Mouse (Mus musculus): ENCODE measurements around the gene Erv3.

Erv3 gene

DNA sequence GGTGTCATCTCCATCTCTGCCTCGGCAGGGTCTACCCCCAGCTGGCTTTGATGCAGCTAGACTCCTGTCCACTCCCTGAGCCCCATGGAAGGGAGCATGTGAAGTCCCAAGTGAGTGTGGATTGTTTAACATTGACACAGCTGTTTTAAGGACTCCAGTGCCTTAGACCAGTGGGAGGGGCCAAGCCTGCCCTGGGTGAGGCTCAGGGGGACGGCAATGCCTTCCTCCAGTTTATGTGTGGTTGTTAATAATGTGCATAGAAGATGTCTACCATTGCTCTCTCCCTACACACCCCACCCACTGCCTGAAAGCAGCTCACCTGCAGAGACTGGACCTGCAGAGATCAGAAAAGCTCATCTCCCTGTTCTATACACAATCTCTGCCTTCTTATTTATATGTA, 35.6 kb downstream of the Erv3 start:
- no peak for DNase-seq (ENCODE audit: low read depth, low spot score)

DNA sequence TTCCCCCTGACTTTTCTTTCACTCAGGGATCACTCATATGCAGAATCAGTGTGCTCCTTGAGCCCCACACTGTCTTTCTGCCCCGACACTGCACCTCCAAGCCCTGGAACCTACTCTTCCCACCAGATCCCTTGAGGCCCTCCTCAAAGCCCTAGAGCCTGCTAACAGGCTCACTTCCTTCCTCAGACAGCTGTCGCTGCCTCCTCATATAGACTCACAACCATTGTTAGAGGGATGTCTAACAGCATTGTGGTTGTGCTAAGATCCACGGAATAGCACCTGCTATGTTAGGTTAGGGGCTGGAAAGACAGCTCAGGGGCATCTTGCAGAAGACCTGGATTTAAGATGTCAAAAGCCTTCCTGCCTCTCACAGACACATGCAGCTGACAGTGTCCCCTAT, 37.1 kb downstream of the Erv3 start:
- no peak for DNase-seq (ENCODE audit: low read depth, low spot score)

DNA sequence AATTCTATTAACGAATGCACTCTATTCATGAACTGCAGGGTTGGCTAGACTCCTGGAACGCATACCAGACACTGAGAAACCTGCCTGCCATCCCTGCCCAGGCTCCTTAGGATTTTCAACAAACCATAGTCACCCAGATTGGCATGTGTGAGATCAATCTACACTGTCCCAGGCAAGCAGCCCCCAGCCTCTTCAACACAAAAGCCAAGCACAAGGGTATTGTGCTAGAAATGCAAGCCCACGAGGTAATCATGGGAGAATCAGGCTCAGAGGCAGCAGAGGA, 37.9 kb downstream of the Erv3 start:
- no peak for DNase-seq (ENCODE audit: low read depth, low spot score)

DNA sequence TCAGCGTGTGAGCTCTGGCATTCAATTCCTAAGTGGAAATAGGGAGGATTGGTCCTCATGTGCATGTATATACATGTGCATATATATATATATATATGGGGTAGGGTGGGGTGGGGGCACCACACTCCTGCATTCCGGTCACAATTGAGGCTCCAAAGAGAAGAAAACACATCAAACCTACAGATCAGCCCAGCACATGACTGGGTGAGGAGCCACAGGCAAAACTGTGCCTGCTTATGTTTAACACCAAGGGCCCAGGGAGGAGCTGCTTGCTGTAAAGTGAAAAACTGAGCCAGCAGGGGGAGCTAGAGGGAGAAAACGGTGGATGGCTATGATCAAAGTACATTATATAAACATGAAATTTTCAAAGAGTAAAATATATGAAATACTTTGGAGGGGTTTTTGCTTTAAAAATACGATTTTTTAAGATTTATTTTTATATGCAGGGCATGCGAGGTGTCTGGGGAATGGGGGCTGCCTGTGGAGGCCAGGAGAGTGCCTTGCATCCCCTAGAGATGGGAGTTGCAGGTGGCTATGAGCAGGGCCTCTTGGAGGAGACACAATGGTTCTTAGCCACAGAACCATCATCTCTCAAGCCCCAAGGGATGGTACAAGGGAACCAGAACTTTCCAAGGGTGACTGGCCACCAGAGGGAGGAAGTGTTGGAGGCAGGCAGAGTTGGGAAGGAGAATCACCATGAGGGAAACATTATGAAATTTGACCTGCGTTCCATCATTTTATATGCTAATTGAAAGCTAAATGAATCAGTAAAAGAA, 38.4 kb downstream of the Erv3 start:
- DNase-seq (ENCODE audit: low read depth, low spot score), result peak; percentile 73

DNA sequence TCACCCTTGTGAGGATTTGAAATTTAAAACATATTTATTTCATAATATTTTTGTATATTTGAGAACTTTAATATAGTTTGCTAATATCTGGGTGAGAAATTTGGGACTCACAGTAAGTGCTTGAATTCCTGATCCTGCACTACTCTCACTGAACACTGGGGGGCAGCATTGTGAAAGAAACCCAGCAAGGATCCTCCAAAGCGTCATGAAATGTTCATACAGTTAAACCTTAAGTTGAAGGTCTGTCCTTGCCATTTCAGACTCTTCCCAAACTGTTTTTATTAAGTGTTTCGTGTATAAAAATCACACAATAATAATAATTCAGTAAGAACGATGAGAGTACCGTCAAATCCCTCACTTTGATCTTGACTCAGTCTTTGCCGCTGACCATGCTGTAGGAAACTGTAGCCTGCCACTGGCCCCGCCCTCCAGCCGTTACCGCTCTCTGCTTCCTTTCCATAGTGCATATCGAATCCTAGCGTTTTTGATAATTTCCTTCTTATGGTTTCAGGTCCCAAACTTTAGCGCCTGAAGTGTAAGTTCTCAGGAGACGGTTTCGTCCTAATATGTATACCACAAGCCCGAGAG, 39.4 kb downstream of the Erv3 start:
- DNase-seq (ENCODE audit: low read depth, low spot score), result peak; percentile 82

DNA sequence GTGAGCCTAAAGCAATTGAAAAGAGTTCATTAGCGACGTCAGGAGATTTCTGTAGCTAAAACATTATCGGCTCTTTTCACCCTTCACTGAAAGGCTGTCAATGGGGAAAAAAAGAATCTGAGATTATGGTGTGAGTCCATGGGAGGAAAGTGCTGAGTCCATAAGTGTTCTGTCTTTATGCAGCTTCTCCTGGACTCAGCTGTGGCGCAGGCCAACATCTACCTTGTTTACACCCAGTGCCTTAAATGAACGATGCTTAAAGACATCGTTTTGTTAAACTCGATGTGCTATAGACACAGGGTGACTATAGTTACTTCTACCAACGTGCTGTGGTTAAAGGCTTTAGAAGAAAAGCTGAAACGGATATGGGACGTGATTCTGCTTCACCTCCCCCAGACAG, 45.2 kb downstream of the Erv3 start:
- DNase-seq (ENCODE audit: low read depth, low spot score), result no peak

DNA sequence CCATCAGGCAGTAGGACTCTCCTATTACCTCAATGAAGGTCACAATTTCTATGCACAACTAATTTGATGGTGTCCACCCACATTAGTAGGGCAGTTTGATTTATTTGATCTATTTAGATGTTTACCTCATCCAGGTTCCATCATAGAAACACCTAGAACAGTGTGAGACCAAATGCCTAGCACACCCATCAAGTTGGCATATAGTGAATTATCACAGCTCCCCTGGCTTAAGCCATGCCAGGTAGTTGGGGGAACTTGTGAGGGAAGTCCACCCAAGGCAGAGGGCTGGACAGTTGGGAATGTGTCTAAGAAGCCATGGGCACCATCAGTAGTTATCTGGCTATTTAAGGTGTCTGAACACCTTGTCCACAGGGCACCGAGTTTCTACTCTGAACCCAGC, 46.1 kb downstream of the Erv3 start:
- DNase-seq (ENCODE audit: low read depth, low spot score), result no peak

DNA sequence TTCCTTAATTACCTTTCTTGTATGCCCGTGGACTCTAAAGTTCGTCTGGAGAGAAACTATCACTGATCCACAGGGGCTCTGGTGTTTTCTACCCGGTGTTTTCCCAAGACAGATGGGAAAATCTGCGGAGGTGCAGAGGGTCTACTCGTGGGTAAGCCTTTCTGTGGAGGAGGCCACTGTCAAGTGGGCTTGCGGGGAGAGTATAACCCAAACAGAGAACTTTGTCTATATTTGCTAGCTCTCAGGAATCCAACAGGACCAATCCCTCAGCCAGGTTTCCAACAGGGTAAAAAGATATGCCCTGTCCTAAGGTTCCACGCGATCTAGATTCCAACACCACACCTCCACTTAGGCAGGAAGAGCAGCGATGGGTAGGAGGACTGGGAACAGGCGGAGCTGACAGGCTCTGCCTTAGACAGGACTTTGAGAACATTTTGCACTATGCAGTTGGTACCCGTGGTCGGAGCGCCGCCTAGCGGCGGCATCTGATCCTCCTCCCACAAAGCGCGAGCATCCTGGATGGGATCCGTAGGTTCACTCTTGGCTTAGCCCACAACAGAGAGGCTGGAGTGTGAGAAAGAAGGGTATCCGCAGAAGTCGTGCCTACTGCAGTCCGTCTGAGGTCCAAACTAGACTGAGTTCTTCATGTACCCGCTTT, 46.9 kb downstream of the Erv3 start:
- peak; percentile 83 for DNase-seq (ENCODE audit: low read depth, low spot score)

DNA sequence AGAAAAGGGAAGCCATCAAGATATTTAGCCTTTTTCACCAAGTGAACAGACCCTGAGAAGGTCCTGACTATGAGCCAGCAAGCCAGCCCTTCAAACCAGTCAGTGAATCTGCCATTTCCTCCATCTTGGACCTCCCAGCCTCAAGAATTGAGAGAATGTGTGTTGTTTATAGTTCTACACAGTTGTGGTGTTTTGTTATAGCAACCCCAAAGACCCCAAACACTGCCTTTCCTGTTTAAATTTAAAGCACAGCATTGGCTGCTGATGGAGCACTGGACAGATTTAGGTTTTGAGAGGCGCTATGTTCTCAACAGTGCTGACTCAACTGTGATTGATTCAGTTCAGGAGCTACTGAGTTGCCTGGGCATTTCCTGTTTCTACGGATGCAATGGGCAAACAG, 47.9 kb downstream of the Erv3 start:
- no peak for DNase-seq (ENCODE audit: low read depth, low spot score)

DNA sequence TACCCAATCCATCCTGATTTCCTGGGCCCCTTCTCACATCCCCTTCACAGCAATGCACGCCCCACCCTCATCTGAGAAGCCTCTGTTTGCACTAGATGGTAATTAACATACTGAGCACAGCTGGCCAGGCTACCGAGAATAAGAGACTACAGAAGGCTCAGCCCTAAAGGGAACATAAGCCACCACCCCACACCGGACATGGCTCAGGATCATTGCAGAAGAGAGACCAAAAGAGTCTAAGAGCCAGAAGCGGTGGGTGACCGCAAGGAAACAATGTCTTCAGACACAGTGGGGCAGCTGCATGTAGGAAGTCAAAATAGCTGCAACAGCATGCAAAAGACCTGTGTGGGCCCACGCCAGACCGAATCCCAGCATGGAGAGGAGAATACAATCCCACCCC, 50.7 kb downstream of the Erv3 start:
- peak; percentile 52 for DNase-seq (ENCODE audit: low read depth, low spot score)

DNA sequence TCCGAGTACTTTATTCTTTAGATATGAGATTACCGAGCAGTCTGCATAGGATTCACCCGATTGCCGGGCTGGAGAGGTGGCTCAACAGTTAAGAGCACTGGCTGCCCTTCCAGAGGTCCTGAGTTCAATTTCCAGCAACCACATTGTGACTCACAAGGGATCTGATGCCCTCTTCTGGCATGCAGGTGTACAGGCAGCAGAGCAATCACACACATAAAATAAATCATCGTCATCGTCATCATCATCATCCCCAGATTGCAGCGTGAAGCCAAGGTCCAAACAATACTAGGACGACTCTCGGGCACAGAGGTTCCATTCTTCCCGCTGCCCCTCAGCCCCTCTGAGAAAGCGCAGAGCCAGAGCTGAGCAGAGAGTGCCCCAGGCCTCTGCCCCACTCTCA, 51.9 kb downstream of the Erv3 start:
- DNase-seq (ENCODE audit: low read depth, low spot score), result no peak

DNA sequence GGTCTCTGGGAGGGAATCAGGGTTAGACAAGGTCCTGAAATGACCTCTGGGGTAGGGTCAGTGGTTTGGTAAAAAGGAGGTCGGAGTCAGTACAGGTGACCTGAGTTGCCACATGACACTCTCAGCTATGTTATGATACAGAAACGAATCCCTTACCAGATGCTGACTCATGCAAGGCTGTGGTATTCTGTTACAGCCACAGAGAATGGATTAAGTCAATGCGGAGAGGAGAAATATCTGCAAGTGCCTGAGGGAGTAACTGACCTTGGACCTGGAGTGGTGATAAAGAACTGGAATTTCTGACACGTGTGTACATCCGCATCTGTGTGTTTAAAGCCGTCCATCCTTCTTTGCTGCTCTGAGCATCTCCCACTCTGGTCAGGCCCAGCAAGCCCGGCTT, 52.7 kb downstream of the Erv3 start:
- no peak for DNase-seq (ENCODE audit: low read depth, low spot score)

DNA sequence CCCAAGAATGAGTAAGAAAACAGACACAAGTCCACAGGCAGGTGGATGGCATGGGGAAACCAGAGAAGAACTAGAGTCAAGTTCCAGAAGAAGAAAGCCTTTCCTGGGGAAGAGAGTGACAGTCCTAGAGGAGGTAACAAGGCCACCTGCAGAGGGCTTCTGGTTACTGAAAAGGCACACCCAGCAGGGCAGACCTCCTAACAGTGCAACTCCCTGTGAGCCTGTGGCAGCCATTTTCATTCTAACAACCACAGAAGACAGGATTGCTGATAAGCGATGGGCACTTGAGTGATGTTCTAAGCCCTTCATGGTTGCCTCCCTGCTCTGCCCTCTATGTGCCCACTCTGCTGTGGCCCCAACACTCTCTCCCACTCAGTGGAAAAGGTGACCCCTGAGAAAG, 54.2 kb downstream of the Erv3 start:
- DNase-seq (ENCODE audit: low read depth, low spot score), result peak; percentile 77

DNA sequence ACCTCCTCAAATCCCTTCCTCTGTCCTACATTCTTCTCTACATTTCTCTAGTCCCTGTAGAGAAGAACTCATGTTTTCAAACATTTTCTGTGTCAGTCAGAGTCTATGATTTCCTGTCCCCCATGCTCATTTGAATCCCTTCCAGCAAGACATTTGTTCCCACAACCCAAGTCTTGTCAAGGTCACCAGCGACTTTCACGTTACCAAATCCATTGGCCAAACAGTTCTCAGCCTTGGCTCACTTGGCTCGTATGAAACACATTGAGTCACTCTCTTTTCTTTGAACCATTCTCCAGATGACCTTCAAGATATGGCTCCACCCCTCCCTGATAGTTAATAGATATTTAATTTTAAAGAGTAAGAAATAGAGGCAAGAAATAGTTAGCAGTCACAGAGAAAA, 55.7 kb downstream of the Erv3 start:
- no peak for DNase-seq (ENCODE audit: low read depth, low spot score)
